Mouse (Mus musculus) embryonic fibroblast, embryonic 13.5 days (primary cell): Measurements from ENCODE around the gene Kcnj5.

Experiments
- CTCF ChIP-seq: IDR thresholded peaks from 2 replicates; pipeline ENCODE4 v1.5.1; 2011; ENCODE audit warnings: mild to moderate bottlenecking, control low read depth, low read length, moderate library complexity, borderline replicate concordance; ENCODE audit not compliant: insufficient read depth
- POLR2A ChIP-seq: IDR thresholded peaks from 2 replicates; pipeline ENCODE4 v1.6.1; 2011; ENCODE audit warnings: low read depth, mild to moderate bottlenecking, control low read depth, low read length, moderate library complexity

GRCm38 (mm10) chr9:32384906-32385305 lies 40.8 kb upstream of the Kcnj5 start:
- no peak for TF ChIP-seq POLR2A
- TF ChIP-seq CTCF, result no peak
